Mouse (Mus musculus): ENCODE measurements at regions not wholly inside any gene's neighbourhood (a gene's known extent, or its start where the extent isn't known, plus 50 kb on each side); places are given as distances from the start of the nearest gene placed in this dataset.

- TF ChIP-seq POLR2A (IDR thresholded peaks at IDR 0.05; ENCODE audit: insufficient read depth, low read depth, low read length): no peak
- TF ChIP-seq CTCF (IDR thresholded peaks at IDR 0.05; ENCODE audit: insufficient read depth, low read depth, low read length): no peak
Measured at GRCm38 (mm10) chr13:111928636-111929544, 120.1 kb upstream of the Map3k1 start.

Data from olfactory bulb, adult 2 months (tissue).